Mouse (Mus musculus) stomach, postnatal 0 days (tissue): Measurements from ENCODE around the gene Tas2r106. TPM values are rescaled to one million over a fixed set of nuclear protein-coding genes. Genes with fewer than 3 reads are reported as not detected.

Source experiments
- ATAC-seq: fragments of 200-750 bp; cut with Nextera tagmentation; 2 replicates; pipeline ENCODE4 v1.8.0; 2017; ENCODE audit not compliant: low FRiP score, low TSS enrichment
- DNase-seq: peaks from one replicate; pipeline ENCODE4 v3.0.0-alpha.2; 2016; ENCODE audit warnings: low spot score
- H3K27ac ChIP-seq: fragments of 300-500 bp; sonication (generic); replicated peaks from 2 replicates; pipeline ENCODE4 v1.5.1; 2014; ENCODE audit warnings: mild to moderate bottlenecking, control low read depth
- H3K27me3 ChIP-seq: fragments of 300-500 bp; sonication (generic); 2 replicates; pipeline ENCODE4 v1.6.1; 2014; ENCODE audit warnings: low read length; ENCODE audit not compliant: control insufficient read depth, insufficient read depth
- H3K36me3 ChIP-seq: fragments of 300-500 bp; sonication (generic); 2 replicates; pipeline ENCODE4 v1.6.1; 2014; ENCODE audit warnings: low read length, mixed read lengths; ENCODE audit not compliant: control insufficient read depth, insufficient read depth
- H3K4me1 ChIP-seq: fragments of 300-500 bp; sonication (generic); replicated peaks from 2 replicates; pipeline ENCODE4 v1.6.1; 2014; ENCODE audit warnings: antibody characterized with exemption; ENCODE audit not compliant: control insufficient read depth, insufficient read depth
- H3K4me2 ChIP-seq: fragments of 300-500 bp; sonication (generic); replicated peaks from 2 replicates; pipeline ENCODE4 v1.6.1; 2014; ENCODE audit warnings: low read depth, mild to moderate bottlenecking, control low read depth, moderate library complexity
- H3K4me3 ChIP-seq: fragments of 300-500 bp; sonication (generic); 2 replicates; pipeline ENCODE4 v1.5.1; 2014; ENCODE audit warnings: low read depth, low read length, control low read depth
- H3K9ac ChIP-seq: fragments of 300-500 bp; sonication (generic); 2 replicates; pipeline ENCODE4 v1.6.1; 2014; ENCODE audit warnings: mild to moderate bottlenecking, low read length, control low read depth, mixed read lengths
- H3K9me3 ChIP-seq: fragments of 300-500 bp; sonication (generic); 2 replicates; pipeline ENCODE4 v1.6.1; 2016; ENCODE audit warnings: low read length; ENCODE audit not compliant: control insufficient read depth
- CTCF ChIP-seq: IDR thresholded peaks from 2 replicates; pipeline ENCODE4 v1.5.1; 2016; ENCODE audit warnings: antibody characterized with exemption, low read depth, mild to moderate bottlenecking, moderate library complexity
- EP300 ChIP-seq: optimal IDR thresholded peaks from 2 replicates; pipeline ENCODE3; 2016; ENCODE audit warnings: antibody characterized with exemption
- WGBS: fragments of 180-500 bp; shearing (Covaris S2); extraction: QIAGEN DNeasy Blood & Tissue Kit; methylation state at CpG from one replicate; pipeline ENCODE4 v1.1.7; 2014; 5-methylcytosine and 5-hydroxymethylcytosine counted together
- polyA plus RNA-seq: library from polyadenylated mRNA; unstranded; fragments of >200 nt; fragmentation: Nextera tagmentation; extraction: Ambion mirVana; gene quantifications from 2 replicates; pipeline ENCODE4 v1.2.1, GENCODE M21; 2015

The Tas2r106 gene
- polyA plus RNA-seq, 1 experiment from 2014 or later: not detected

GRCm38 (mm10) chr6:131630812-131631211 is 47.9 kb downstream of the Tas2r106 start, which contains the start of gene Tas2r130:
Gene Tas2r130, minus strand, starts transcription at chr6:131630912.
- WGBS: 79% methylated on average over 3 of the region's 3 CpGs
- no peak for ATAC-seq
- TF ChIP-seq CTCF (no peak), EP300 (no peak)
- Histone ChIP-seq H3K27ac (no peak within 1 kb of the TSS), H3K4me1 (no peaks in the 10 kb centered on the region), H3K36me3 (no peaks in the 10 kb centered on the region), H3K9ac (no peak within 1 kb of the TSS), H3K4me3 (no peak within 1 kb of the TSS), H3K4me2 (no peak within 1 kb of the TSS), H3K27me3 (no peaks in the 10 kb centered on the region), H3K9me3 (no peaks in the 10 kb centered on the region)
- DNase-seq: no peak

Other genes starting within 250 kb of the Tas2r106 start
- not detected in 2 replicates for gene 5430401F13Rik, start 192.5 kb downstream of the Tas2r106 start, polyA plus RNA-seq
- gene Gm6619, start 192.5 kb downstream of the Tas2r106 start, polyA plus RNA-seq: not detected in 2 replicates
- not detected in 2 replicates for gene Tas2r130, start 48.0 kb downstream of the Tas2r106 start, polyA plus RNA-seq
- gene Tas2r107, start 18.7 kb downstream of the Tas2r106 start, polyA plus RNA-seq: not detected in 2 replicates
- gene Tas2r104, start 6.9 kb upstream of the Tas2r106 start, polyA plus RNA-seq: not detected in 2 replicates
- not detected in 2 replicates for gene Tas2r105, start 8.6 kb upstream of the Tas2r106 start, polyA plus RNA-seq
- not detected in 2 replicates for gene Tas2r114, start 11.2 kb upstream of the Tas2r106 start, polyA plus RNA-seq